Mouse (Mus musculus): ENCODE results near the gene Steap3.

DNA sequence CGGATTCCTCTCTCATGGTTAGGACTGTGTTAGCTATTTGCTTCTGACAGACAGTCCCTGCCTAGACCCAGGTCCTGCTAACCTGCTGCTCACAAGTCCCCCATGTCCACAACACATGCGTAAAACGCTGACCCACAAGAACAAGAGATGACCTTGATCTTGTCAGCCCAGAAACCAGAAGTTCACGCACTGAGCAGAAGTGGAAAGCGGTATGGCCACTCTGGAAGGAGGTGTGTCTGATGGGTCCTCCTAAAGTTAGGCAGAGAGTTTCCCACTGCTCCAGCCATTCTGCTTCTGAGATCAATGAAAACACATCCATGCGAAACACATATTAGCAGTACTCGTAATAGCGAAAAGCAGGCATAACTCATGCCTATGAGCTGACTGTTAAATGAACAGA, 25.6 kb downstream of the Steap3 start:
- TF ChIP-seq CTCF (IDR thresholded peaks at IDR 0.05; ENCODE audit: low read depth) (no peak), EP300 (IDR thresholded peaks at IDR 0.05; ENCODE audit: low read depth) (no peak)
